In the genomic region with DNA sequence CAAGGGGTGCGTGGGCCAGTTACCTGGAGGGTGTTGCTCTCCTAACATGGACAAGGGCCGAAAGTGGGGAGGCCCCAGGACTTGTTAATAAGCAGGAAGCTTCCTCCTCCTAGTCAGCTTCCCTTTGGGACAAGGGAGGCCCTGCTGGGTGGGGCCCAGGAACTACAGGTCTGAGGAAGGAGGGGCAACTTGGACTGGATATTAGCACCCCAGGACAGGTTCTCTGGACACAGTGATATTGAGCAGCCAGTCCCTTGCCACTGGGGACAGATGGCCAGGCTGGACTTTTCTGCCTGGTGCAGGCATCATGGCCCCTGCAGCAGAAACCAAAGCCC, we compare ENCODE assay signal across 16 mouse cellular contexts. TPM values are rescaled to one million over a fixed set of nuclear protein-coding genes. Genes with fewer than 3 reads are reported as not detected.
DNase-seq lines count a peak whose midpoint lies in the region; ATAC-seq and TF ChIP-seq lines count a peak whose summit lies in the region.
"Had no signal": no experiment of that assay in that cellular context is flagged by ENCODE, and none has a peak within 500 bp of the region (broad histone marks: within the 10 kb centered on the region; RNA-seq: fewer than 3 reads in every experiment).

No protein-coding gene starts in this region.

- no peak for DNase-seq in forebrain, embryonic 14.5 days (ENCODE audit: low spot score)
- DNase-seq in limb, embryonic 10.5 days (ENCODE audit: low spot score), result no peak
- no peak for DNase-seq in hindbrain, postnatal 0 days (ENCODE audit: low spot score)
- no peak for DNase-seq in urinary bladder, postnatal 25 days (ENCODE audit: low spot score)
- DNase-seq in left cerebral cortex, postnatal 14 days (ENCODE audit: low spot score in 2 of 2), result no peak
- DNase-seq: B cell, adult 2 months; heart, adult 11 months; thymus, postnatal 14 days had no signal

- 49% methylated on average over 2 of the region's 2 CpGs for WGBS in forebrain, embryonic 14.5 days
- WGBS in forebrain, embryonic 15.5 days, result 74% methylated on average over 2 of the region's 2 CpGs
- WGBS in limb, embryonic 13.5 days, result 48% methylated on average over 2 of the region's 2 CpGs
- 46% methylated on average over 2 of the region's 2 CpGs for WGBS in limb, embryonic 10.5 days
- 56% methylated on average over 2 of the region's 2 CpGs for WGBS in hindbrain, postnatal 0 days

- ATAC-seq in forebrain, embryonic 14.5 days, result no peak
- ATAC-seq in forebrain, embryonic 15.5 days (replicated peaks), result no peak
- ATAC-seq in limb, embryonic 13.5 days (ENCODE audit: low FRiP score, low read depth), result peak; percentile 10; the same call in 1 of the 2 replicates
- ATAC-seq in hindbrain, postnatal 0 days, result 0 out of 2 replicates have a peak, but pooled peaks have one; percentile 1
- ATAC-seq: inflammation-experienced regulatory T-cells, adult 6 months had no signal

- no peak overlapping the region for H3K4me3 ChIP-seq in forebrain, embryonic 14.5 days (ENCODE audit: low read depth, low read length)
- H3K4me3 ChIP-seq in forebrain, embryonic 15.5 days, result no peak overlapping the region
- no peak overlapping the region for H3K4me3 ChIP-seq in limb, embryonic 13.5 days
- no peak overlapping the region for H3K4me3 ChIP-seq in limb, embryonic 10.5 days
- H3K4me3 ChIP-seq in E14TG2a.4 (replicated peaks; ENCODE audit: low read length), result peak overlapping the region; percentile 71; the same call in 1 of the 2 replicates
- no peak overlapping the region for H3K4me3 ChIP-seq in hindbrain, postnatal 0 days (ENCODE audit: low read length)
- H3K4me3 ChIP-seq: embryonic facial prominence, embryonic 15.5 days had no signal

- intact Hi-C loops in left cerebral cortex, postnatal 14 days (cut with DNase I), result no loop called here

- no peak overlapping the region for H3K4me2 ChIP-seq in forebrain, embryonic 14.5 days (ENCODE audit: low read length)
- no peak overlapping the region for H3K4me2 ChIP-seq in forebrain, embryonic 15.5 days (replicated peaks)
- H3K4me2 ChIP-seq in limb, embryonic 13.5 days (replicated peaks), result peak overlapping the region; percentile 45; the same call in 1 of the 2 replicates
- no peak overlapping the region for H3K4me2 ChIP-seq in hindbrain, postnatal 0 days (ENCODE audit: low read depth, low read length)
- H3K4me2 ChIP-seq: embryonic facial prominence, embryonic 15.5 days had no signal

- no peak for TF ChIP-seq CTCF in E14TG2a.4 (conservative IDR thresholded peaks at IDR 0.05; ENCODE audit: low read length)
- TF ChIP-seq CTCF in hindbrain, postnatal 0 days (IDR thresholded peaks at IDR 0.05; ENCODE audit: low read depth), result no peak

- H3K27me3 ChIP-seq in forebrain, embryonic 14.5 days (replicated peaks; ENCODE audit: control insufficient read depth, insufficient read depth, low read length), result peaks cover 15% of the 10 kb centered on the region
- H3K27me3 ChIP-seq in forebrain, embryonic 15.5 days, result peaks cover 16% of the 10 kb centered on the region
- H3K27me3 ChIP-seq in limb, embryonic 13.5 days, result peaks cover 62% of the 10 kb centered on the region
- peaks cover 95% of the 10 kb centered on the region for H3K27me3 ChIP-seq in limb, embryonic 10.5 days (ENCODE audit: low read depth, poor library complexity, severe bottlenecking)
- peaks cover 97% of the 10 kb centered on the region for H3K27me3 ChIP-seq in E14TG2a.4 (ENCODE audit: insufficient read depth, low read length)
- no peaks in the 10 kb centered on the region for H3K27me3 ChIP-seq in hindbrain, postnatal 0 days (ENCODE audit: insufficient read depth, low read length)

- peaks cover 74% of the 10 kb centered on the region for H3K36me3 ChIP-seq in forebrain, embryonic 14.5 days (ENCODE audit: control insufficient read depth, insufficient read depth, low read length)
- H3K36me3 ChIP-seq in forebrain, embryonic 15.5 days, result peaks cover 58% of the 10 kb centered on the region
- H3K36me3 ChIP-seq in limb, embryonic 13.5 days, result peaks cover 53% of the 10 kb centered on the region
- no peaks in the 10 kb centered on the region for H3K36me3 ChIP-seq in limb, embryonic 10.5 days
- H3K36me3 ChIP-seq in E14TG2a.4 (ENCODE audit: insufficient read depth, low read length), result no peaks in the 10 kb centered on the region
- peaks cover 38% of the 10 kb centered on the region for H3K36me3 ChIP-seq in hindbrain, postnatal 0 days (ENCODE audit: insufficient read depth, low read length)

- peaks cover 3% of the 10 kb centered on the region; the same call in 1 of the 2 replicates for H3K4me1 ChIP-seq in forebrain, embryonic 14.5 days (ENCODE audit: control insufficient read depth, insufficient read depth, low read length)
- peaks cover 16% of the 10 kb centered on the region for H3K4me1 ChIP-seq in forebrain, embryonic 15.5 days
- peaks cover 19% of the 10 kb centered on the region for H3K4me1 ChIP-seq in limb, embryonic 13.5 days
- H3K4me1 ChIP-seq in limb, embryonic 10.5 days, result peaks cover 19% of the 10 kb centered on the region
- peaks cover 36% of the 10 kb centered on the region for H3K4me1 ChIP-seq in E14TG2a.4 (replicated peaks; ENCODE audit: low read depth, low read length)
- no peaks in the 10 kb centered on the region for H3K4me1 ChIP-seq in hindbrain, postnatal 0 days (ENCODE audit: insufficient read depth, low read length)

- no peak overlapping the region for H3K27ac ChIP-seq in forebrain, embryonic 14.5 days (ENCODE audit: low read depth, low read length)
- H3K27ac ChIP-seq in forebrain, embryonic 15.5 days (replicated peaks), result no peak overlapping the region
- no peak overlapping the region for H3K27ac ChIP-seq in limb, embryonic 13.5 days
- H3K27ac ChIP-seq in limb, embryonic 10.5 days, result no peak overlapping the region
- no peak overlapping the region for H3K27ac ChIP-seq in hindbrain, postnatal 0 days
- H3K27ac ChIP-seq: embryonic facial prominence, embryonic 15.5 days; limb, embryonic 12.5 days; macrophage had no signal

- no peaks in the 10 kb centered on the region for H3K9me3 ChIP-seq in forebrain, embryonic 14.5 days (replicated peaks; ENCODE audit: control insufficient read depth, low read length)
- H3K9me3 ChIP-seq in forebrain, embryonic 15.5 days, result no peaks in the 10 kb centered on the region
- H3K9me3 ChIP-seq in limb, embryonic 13.5 days, result 0 out of 2 replicates have a peak, but pooled peaks cover 4% of the 10 kb centered on the region
- no peaks in the 10 kb centered on the region for H3K9me3 ChIP-seq in limb, embryonic 10.5 days (replicated peaks)
- peaks cover 15% of the 10 kb centered on the region for H3K9me3 ChIP-seq in E14TG2a.4 (ENCODE audit: low read length)
- H3K9me3 ChIP-seq in hindbrain, postnatal 0 days (ENCODE audit: low read length), result no peaks in the 10 kb centered on the region
- H3K9me3 ChIP-seq: embryonic facial prominence, embryonic 15.5 days had no signal

- peak overlapping the region; percentile 25; the same call in 1 of the 2 replicates for H3K9ac ChIP-seq in forebrain, embryonic 14.5 days (ENCODE audit: low read length)
- no peak overlapping the region for H3K9ac ChIP-seq in forebrain, embryonic 15.5 days (replicated peaks)
- no peak overlapping the region for H3K9ac ChIP-seq in limb, embryonic 13.5 days
- no peak overlapping the region for H3K9ac ChIP-seq in hindbrain, postnatal 0 days (replicated peaks; ENCODE audit: low read length)
- H3K9ac ChIP-seq: embryonic facial prominence, embryonic 15.5 days had no signal

RNA-seq across cellular contexts. Expression of a gene that starts 10.3 kb away (rescaled TPM):
- polyA plus RNA-seq in forebrain, embryonic 14.5 days (2014; fragmentation: Nextera tagmentation; extraction: Ambion mirVana), result 25.3 and 38.7 TPM in 2 replicates
- polyA plus RNA-seq in forebrain, embryonic 15.5 days (2015; fragmentation: Nextera tagmentation; extraction: Ambion mirVana), result 40.5 and 52.5 TPM in 2 replicates
- polyA plus RNA-seq in limb, embryonic 13.5 days (2015; fragmentation: Nextera tagmentation; extraction: Ambion mirVana), result 1.3 and 1.6 TPM in 2 replicates
- 1.5 and 2.2 TPM in 2 replicates for polyA plus RNA-seq in limb, embryonic 10.5 days (2016; fragmentation: Nextera tagmentation; extraction: Ambion mirVana)
- total RNA-seq in hindbrain, postnatal 0 days (2014; rRNA removed), result 11.5 and 32.4 TPM in 2 replicates
- polyA plus RNA-seq in hindbrain, postnatal 0 days (2015; fragmentation: Nextera tagmentation; extraction: Ambion mirVana), result 21.3 and 24.8 TPM in 2 replicates
- 10 to 100 TPM; 42.8 to 47.5 TPM for total RNA-seq in left cerebral cortex, postnatal 14 days (2021)

RNA-seq across cellular contexts. Expression of a gene that starts 19.6 kb away (rescaled TPM):
- polyA plus RNA-seq in forebrain, embryonic 14.5 days (2014; fragmentation: Nextera tagmentation; extraction: Ambion mirVana), result not detected in 2 replicates
- not detected in 2 replicates for polyA plus RNA-seq in forebrain, embryonic 15.5 days (2015; fragmentation: Nextera tagmentation; extraction: Ambion mirVana)
- polyA plus RNA-seq in limb, embryonic 13.5 days (2015; fragmentation: Nextera tagmentation; extraction: Ambion mirVana), result 0.41 and 0.62 TPM in 2 replicates
- 0.11 and 0.20 TPM in 2 replicates for polyA plus RNA-seq in limb, embryonic 10.5 days (2016; fragmentation: Nextera tagmentation; extraction: Ambion mirVana)
- not detected in 2 replicates for total RNA-seq in hindbrain, postnatal 0 days (2014; rRNA removed)
- polyA plus RNA-seq in hindbrain, postnatal 0 days (2015; fragmentation: Nextera tagmentation; extraction: Ambion mirVana), result not detected in 2 replicates
- not detected for total RNA-seq in left cerebral cortex, postnatal 14 days (2021)
- polyA plus RNA-seq: brain, embryonic 14.5 days; macrophage had no signal

RNA-seq across cellular contexts. Expression of a gene that starts 31.6 kb away (rescaled TPM):
- 20.3 and 22.7 TPM in 2 replicates for polyA plus RNA-seq in forebrain, embryonic 14.5 days (2014; fragmentation: Nextera tagmentation; extraction: Ambion mirVana)
- 26.3 and 27.5 TPM in 2 replicates for polyA plus RNA-seq in forebrain, embryonic 15.5 days (2015; fragmentation: Nextera tagmentation; extraction: Ambion mirVana)
- 29.3 and 29.9 TPM in 2 replicates for polyA plus RNA-seq in limb, embryonic 13.5 days (2015; fragmentation: Nextera tagmentation; extraction: Ambion mirVana)
- polyA plus RNA-seq in limb, embryonic 10.5 days (2016; fragmentation: Nextera tagmentation; extraction: Ambion mirVana), result 32.8 and 34.2 TPM in 2 replicates
- total RNA-seq in hindbrain, postnatal 0 days (2014; rRNA removed), result 30.8 and 39.7 TPM in 2 replicates
- 24.7 and 27.7 TPM in 2 replicates for polyA plus RNA-seq in hindbrain, postnatal 0 days (2015; fragmentation: Nextera tagmentation; extraction: Ambion mirVana)
- 10 to 100 TPM; 80.8 to 82.5 TPM for total RNA-seq in left cerebral cortex, postnatal 14 days (2021)

RNA-seq across cellular contexts. Expression of a gene that starts 31.7 kb away (rescaled TPM):
- polyA plus RNA-seq in forebrain, embryonic 14.5 days (2014; fragmentation: Nextera tagmentation; extraction: Ambion mirVana), result 0.51 TPM in 1 of 2 replicates, not detected in the other
- 0.89 and 1.3 TPM in 2 replicates for polyA plus RNA-seq in forebrain, embryonic 15.5 days (2015; fragmentation: Nextera tagmentation; extraction: Ambion mirVana)
- polyA plus RNA-seq in limb, embryonic 13.5 days (2015; fragmentation: Nextera tagmentation; extraction: Ambion mirVana), result 1.3 and 2.4 TPM in 2 replicates
- polyA plus RNA-seq in limb, embryonic 10.5 days (2016; fragmentation: Nextera tagmentation; extraction: Ambion mirVana), result 0.85 and 1.6 TPM in 2 replicates
- not detected in 2 replicates for total RNA-seq in hindbrain, postnatal 0 days (2014; rRNA removed)
- polyA plus RNA-seq in hindbrain, postnatal 0 days (2015; fragmentation: Nextera tagmentation; extraction: Ambion mirVana), result 0.25 and 0.74 TPM in 2 replicates
- total RNA-seq in left cerebral cortex, postnatal 14 days (2021), result not detected

RNA-seq across cellular contexts. Expression of a gene that starts 40.6 kb away (rescaled TPM):
- polyA plus RNA-seq in forebrain, embryonic 14.5 days (2014; fragmentation: Nextera tagmentation; extraction: Ambion mirVana), result 45.9 and 70.0 TPM in 2 replicates
- polyA plus RNA-seq in forebrain, embryonic 15.5 days (2015; fragmentation: Nextera tagmentation; extraction: Ambion mirVana), result 98.4 and 98.9 TPM in 2 replicates
- 31.3 and 34.0 TPM in 2 replicates for polyA plus RNA-seq in limb, embryonic 13.5 days (2015; fragmentation: Nextera tagmentation; extraction: Ambion mirVana)
- 14.4 and 25.5 TPM in 2 replicates for polyA plus RNA-seq in limb, embryonic 10.5 days (2016; fragmentation: Nextera tagmentation; extraction: Ambion mirVana)
- total RNA-seq in hindbrain, postnatal 0 days (2014; rRNA removed), result 221 and 229 TPM in 2 replicates
- polyA plus RNA-seq in hindbrain, postnatal 0 days (2015; fragmentation: Nextera tagmentation; extraction: Ambion mirVana), result 92.0 and 98.3 TPM in 2 replicates
- 100 to 1,000 TPM; 111 to 115 TPM for total RNA-seq in left cerebral cortex, postnatal 14 days (2021)

Comparison
In these comparisons a context has a peak if more than half of its experiments do, and no peak if none do; other contexts are left out.
1. ATAC-seq: peak in limb, embryonic 13.5 days (single experiment) and hindbrain, postnatal 0 days (single experiment); none in forebrain, embryonic 14.5 days (single experiment) and forebrain, embryonic 15.5 days (single experiment).